Mouse (Mus musculus) E14TG2a.4 (cell line): ENCODE results near the gene Cdh23.

ENCODE experiments used
- CTCF ChIP-seq: conservative IDR thresholded peaks from 2 replicates; pipeline ENCODE4 v1.5.1; 2014; ENCODE audit warnings: low read length
- NANOG ChIP-seq: IDR thresholded peaks from 2 replicates; pipeline ENCODE4 v1.6.1; 2014; ENCODE audit warnings: borderline replicate concordance, low read length, mixed read lengths
- POU5F1 ChIP-seq: IDR thresholded peaks from 2 replicates; pipeline ENCODE4 v1.6.1; 2014; ENCODE audit warnings: low read length, borderline replicate concordance

GRCm38 (mm10) chr10:60639291-60639690 is 57.0 kb downstream of the Cdh23 start:
- TF ChIP-seq CTCF (no peak), NANOG (no peak), POU5F1 (no peak)
